In the genomic region with DNA sequence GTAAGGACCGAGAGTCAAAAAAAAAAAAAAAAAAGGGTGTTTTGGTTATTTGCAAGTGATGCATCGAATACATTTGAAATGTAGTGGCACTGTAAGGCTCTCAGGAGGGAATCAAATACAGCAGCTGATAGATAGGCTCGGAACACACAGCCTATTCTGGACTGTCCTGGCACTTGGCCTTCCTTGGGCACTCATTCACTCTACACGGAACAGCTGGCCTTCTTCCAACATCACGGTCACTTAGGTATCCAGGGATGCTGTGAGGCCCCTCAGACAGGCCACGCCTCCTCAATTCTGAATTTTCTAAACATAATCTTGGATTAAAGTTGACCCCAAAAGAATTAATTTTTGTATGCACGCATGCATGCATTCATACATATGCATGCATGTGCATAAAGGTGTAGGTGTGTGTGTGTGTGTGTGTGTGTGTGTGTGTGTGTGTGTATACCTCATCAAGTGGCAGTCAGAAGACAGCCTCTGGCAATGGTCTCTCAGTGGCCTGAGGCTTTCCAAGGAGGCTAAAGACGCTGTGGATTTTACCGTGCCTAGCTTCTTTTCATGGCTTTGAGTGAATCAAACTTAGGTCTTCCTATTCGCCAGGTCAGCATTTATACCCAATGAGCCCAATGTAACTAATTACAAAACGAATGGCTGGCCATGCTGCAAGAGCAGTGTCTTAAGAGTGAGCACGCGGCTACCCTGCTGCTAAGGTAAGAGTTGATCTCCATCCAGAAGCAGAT, we compare ENCODE assay signal across 15 mouse cellular contexts.
A peak's percentile ranks its signal among the peaks of the same experiment; 100 is the strongest.
DNase-seq lines count a peak whose midpoint lies in the region; ATAC-seq and TF ChIP-seq lines count a peak whose summit lies in the region.
"Had no signal": no experiment of that assay in that cellular context is flagged by ENCODE, and none has a peak within 500 bp of the region (broad histone marks: within the 10 kb centered on the region; RNA-seq: fewer than 3 reads in every experiment).

No protein-coding gene starts in this region.

- 57% methylated on average over 13 of the region's 13 CpGs for WGBS in midbrain, embryonic 13.5 days

- H3K27ac ChIP-seq in CH12.LX (ENCODE audit: insufficient read depth, low read depth) (no peak overlapping the region), ES-E14 (ENCODE audit: insufficient read depth, low read depth, low read length, poor library complexity, severe bottlenecking) (no peak overlapping the region)
- peak overlapping the region; percentile 39; the same call in 1 of the 2 replicates for H3K27ac ChIP-seq in midbrain, embryonic 13.5 days
- H3K27ac ChIP-seq: heart, embryonic 13.5 days; limb, embryonic 12.5 days; macrophage had no signal

- in situ Hi-C loops in CH12.LX (cut with MboI; ENCODE audit: low pct_ligation_motif_present, low pct_unique_long_range_greater_than_20kb, low sequenced_read_pairs) (no loop called here), ES-E14 (cut with MboI; ENCODE audit: low sequenced_read_pairs in 2 of 2, unreplicated experiment in 2 of 2) (no loop called here)

- dilution Hi-C loops in CH12.LX (cut with MboI; ENCODE audit: extremely low pct_ligation_motif_present, extremely low pct_unique_long_range_greater_than_20kb, low sequenced_read_pairs): no loop called here

- H3K36me3 ChIP-seq in CH12.LX (replicated peaks in 1 of 2; ENCODE audit: control insufficient read depth in 1 of 2, insufficient read depth in 1 of 2, low read length in 1 of 2) (peaks cover 0 to 4% of the 10 kb centered on the region in 2 experiments), ES-E14 (ENCODE audit: control insufficient read depth, insufficient read depth, low read length, poor library complexity, severe bottlenecking) (peaks cover 10% of the 10 kb centered on the region)
- peaks cover 44% of the 10 kb centered on the region for H3K36me3 ChIP-seq in midbrain, embryonic 13.5 days

- TF ChIP-seq RAD21 in CH12.LX (IDR thresholded peaks at IDR 0.05; ENCODE audit: low read depth, low read length): no peak

- TF ChIP-seq POLR2A in CH12.LX (IDR thresholded peaks at IDR 0.05; ENCODE audit: low read depth, low read length): no peak

- H3K4me2 ChIP-seq in CH12.LX (ENCODE audit: insufficient read depth, low read depth, poor library complexity, severe bottlenecking): no peak overlapping the region
- no peak overlapping the region for H3K4me2 ChIP-seq in midbrain, embryonic 13.5 days (replicated peaks)
- H3K4me2 ChIP-seq: heart, embryonic 13.5 days; limb, embryonic 12.5 days had no signal

- H3K27me3 ChIP-seq in CH12.LX (replicated peaks): no peaks in the 10 kb centered on the region
- H3K27me3 ChIP-seq in midbrain, embryonic 13.5 days: no peaks in the 10 kb centered on the region
- H3K27me3 ChIP-seq: heart, embryonic 13.5 days; limb, embryonic 12.5 days had no signal

- H3K9ac ChIP-seq in CH12.LX (ENCODE audit: insufficient read depth, low read depth) (no peak overlapping the region), ES-E14 (ENCODE audit: insufficient read depth, low read depth, low read length, poor library complexity, severe bottlenecking) (no peak overlapping the region)
- no peak overlapping the region for H3K9ac ChIP-seq in midbrain, embryonic 13.5 days (replicated peaks)
- H3K9ac ChIP-seq: heart, embryonic 13.5 days; limb, embryonic 12.5 days had no signal

- H3K4me3 ChIP-seq in CH12.LX (replicated peaks in 1 of 3; ENCODE audit: low read depth in 2 of 3, low read length in 2 of 3, poor library complexity in 1 of 3) (no peak overlapping the region), ES-E14 (ENCODE audit: insufficient read depth in 1 of 2, low read depth in 1 of 2, low read length in 2 of 2, poor library complexity in 1 of 2, severe bottlenecking in 1 of 2) (no peak overlapping the region)
- no peak overlapping the region for H3K4me3 ChIP-seq in midbrain, embryonic 13.5 days (replicated peaks)
- H3K4me3 ChIP-seq: erythroblast, embryonic 14.5 days; heart, embryonic 13.5 days; limb, embryonic 12.5 days had no signal

- peak; percentile 28 to 39 for DNase-seq in heart, postnatal 10 days
- no peak for DNase-seq in heart, adult 8-10 months (ENCODE audit: low spot score)
- DNase-seq in CH12.LX (ENCODE audit: extremely low read depth) (no peak), ES-E14 (ENCODE audit: low read depth, low spot score) (no peak)
- DNase-seq in urinary bladder, postnatal 36 days (ENCODE audit: low spot score in 2 of 2): no peak
- DNase-seq in testis, postnatal 10 days (ENCODE audit: low spot score): no peak
- DNase-seq: cerebellum, adult 9-11 months; lung, adult 2 months; right cerebral cortex, postnatal 25 days had no signal

- H3K9me3 ChIP-seq in CH12.LX (replicated peaks; ENCODE audit: low read length) (no peaks in the 10 kb centered on the region), ES-E14 (ENCODE audit: control insufficient read depth, insufficient read depth, low read depth, low read length) (no peaks in the 10 kb centered on the region)
- H3K9me3 ChIP-seq in midbrain, embryonic 13.5 days: no peaks in the 10 kb centered on the region
- H3K9me3 ChIP-seq: heart, embryonic 13.5 days; limb, embryonic 12.5 days had no signal

- H3K4me1 ChIP-seq in CH12.LX (ENCODE audit: control insufficient read depth in 1 of 2, insufficient read depth in 2 of 2) (peaks cover 0 to 4% of the 10 kb centered on the region in 2 experiments; a peak in 3 of 4 replicates), ES-E14 (ENCODE audit: control insufficient read depth in 2 of 2, insufficient read depth in 2 of 2, low read length in 2 of 2, poor library complexity in 1 of 2) (no peaks in the 10 kb centered on the region)
- peaks cover 37% of the 10 kb centered on the region for H3K4me1 ChIP-seq in midbrain, embryonic 13.5 days (replicated peaks)

- no peak for TF ChIP-seq CTCF in CH12.LX (conservative IDR thresholded peaks at IDR 0.05 in 1 of 2, IDR thresholded peaks at IDR 0.05 in 1 of 2; ENCODE audit: low read depth in 2 of 2, low read length in 2 of 2)

- H3K79me2 ChIP-seq in CH12.LX (replicated peaks; ENCODE audit: control insufficient read depth, extremely low read depth, insufficient read depth, poor library complexity, severe bottlenecking): no peaks in the 10 kb centered on the region

- no peak for TF ChIP-seq EP300 in CH12.LX (IDR thresholded peaks at IDR 0.05; ENCODE audit: low read length)

- peak; percentile 71 for ATAC-seq in midbrain, embryonic 13.5 days
- ATAC-seq: intestine, postnatal 0 days had no signal

- intact Hi-C loops in heart, postnatal 10 days (cut with DNase I): no loop called here

TF ChIP-seq in CH12.LX, 34 proteins besides CTCF, POLR2A, EP300 and RAD21:
- TF ChIP-seq MAFK (IDR thresholded peaks at IDR 0.05; ENCODE audit: insufficient replicate concordance, low read length) (peak; percentile 52; the same call in 1 of the 2 replicates), MYC (IDR thresholded peaks at IDR 0.05; ENCODE audit: low read depth, low read length) (no peak)

TF ChIP-seq in ES-E14, 5 proteins besides CTCF, POLR2A, EP300 and RAD21:
- TF ChIP-seq HCFC1 (IDR thresholded peaks at IDR 0.05; ENCODE audit: borderline replicate concordance, insufficient read depth, low read length) (no peak), ZNF384 (IDR thresholded peaks at IDR 0.05; ENCODE audit: low read depth, low read length) (no peak), MAFK (IDR thresholded peaks at IDR 0.05; ENCODE audit: insufficient read depth, low read depth, low read length) (peak; percentile 58; the same call in 1 of the 2 replicates), ZC3H11A (IDR thresholded peaks at IDR 0.05; ENCODE audit: borderline replicate concordance, low read depth, low read length) (no peak)
TF ChIP-seq in ES-E14: peak in this region for 1.

Comparison
In these comparisons a context has a peak if more than half of its experiments do, and no peak if none do; other contexts are left out.
1. DNase-seq: peak in heart, postnatal 10 days (2 of 2); none in heart, adult 8-10 months (single experiment), CH12.LX (single experiment), ES-E14 (single experiment), urinary bladder, postnatal 36 days (0 of 2) and testis, postnatal 10 days (single experiment).